Mouse (Mus musculus) common myeloid progenitor, adult 5-6 weeks (primary cell): ENCODE measurements around the gene Catsperd. TPM values are rescaled to one million over a fixed set of nuclear protein-coding genes. Genes with fewer than 3 reads are reported as not detected.
"Not testable (repeated sequence)": the region's sequence is repeated elsewhere in the genome, so short reads cannot be mapped to it uniquely, and the experiment has no call there.

Source experiments
- ATAC-seq: replicated peaks from 2 replicates; pipeline ENCODE4 v1.8.0; 2016; ENCODE audit warnings: low read depth, mild to moderate bottlenecking, moderate TSS enrichment, inconsistent platforms; ENCODE audit not compliant: poor library complexity, severe bottlenecking
- total RNA-seq: library from RNA; stranded (forward); fragments of 200-1000, 187-1606 nt; gene quantifications from 2 replicates; pipeline ENCODE4 v1.2.3, GENCODE M21; 2017

Gene Catsperd
- total RNA-seq, 1 experiment from 2014 or later = not detected

DNA sequence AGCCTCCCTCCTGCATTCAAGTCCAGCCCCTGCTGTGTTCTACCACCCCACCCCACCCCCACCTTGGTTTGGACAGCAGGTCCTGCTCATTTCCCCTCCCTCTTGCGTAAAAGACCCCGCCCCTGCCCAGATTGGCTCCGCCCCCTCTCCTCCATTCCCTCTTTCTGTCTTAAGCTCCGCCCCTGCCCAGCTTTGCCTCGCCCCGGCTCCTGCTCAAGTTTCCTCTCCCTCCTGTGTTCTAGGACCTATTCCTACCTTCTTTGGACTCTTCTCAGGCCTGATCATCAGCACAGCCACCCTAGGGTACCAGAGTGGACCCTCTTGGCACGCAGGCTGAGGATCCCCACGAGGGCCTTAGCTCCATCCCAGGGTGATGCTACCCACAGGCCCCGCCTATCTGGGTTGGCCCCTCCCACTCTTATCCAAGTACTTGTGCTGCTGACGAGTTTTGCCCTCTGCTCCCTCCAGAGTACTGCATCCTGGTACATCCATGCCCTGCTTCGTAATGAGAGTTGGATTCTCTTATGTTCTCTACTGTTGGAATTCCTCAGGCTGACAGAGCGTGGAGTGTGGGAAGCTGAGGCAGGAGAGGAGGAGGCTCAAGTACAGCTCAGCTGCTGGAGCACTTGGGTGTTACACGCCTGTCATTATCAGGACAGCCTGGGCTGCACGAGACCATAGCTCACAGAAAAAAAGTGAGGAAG, 15.9 kb upstream of the Catsperd start:
- peak; percentile 13; the same call in 1 of the 2 replicates for ATAC-seq

DNA sequence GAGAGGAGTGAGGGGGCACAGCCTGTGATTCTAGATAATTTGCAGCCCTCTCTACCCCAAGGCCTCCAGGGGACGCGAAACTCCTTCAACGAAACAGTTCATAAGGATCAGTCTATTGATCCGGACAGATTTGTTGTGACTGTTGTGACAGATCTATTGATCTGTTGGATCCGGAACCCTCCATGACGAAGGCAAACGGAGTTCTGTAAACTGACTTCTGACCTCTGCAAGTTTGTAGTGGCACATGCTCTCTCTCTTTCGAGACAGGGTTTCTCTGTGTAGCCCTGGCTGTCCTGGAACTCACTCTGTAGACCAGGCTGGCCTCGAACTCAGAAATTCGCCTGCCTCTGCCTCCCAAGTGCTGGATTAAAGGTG, 15.4 kb upstream of the Catsperd start:
- not testable (repeated sequence) for ATAC-seq

DNA sequence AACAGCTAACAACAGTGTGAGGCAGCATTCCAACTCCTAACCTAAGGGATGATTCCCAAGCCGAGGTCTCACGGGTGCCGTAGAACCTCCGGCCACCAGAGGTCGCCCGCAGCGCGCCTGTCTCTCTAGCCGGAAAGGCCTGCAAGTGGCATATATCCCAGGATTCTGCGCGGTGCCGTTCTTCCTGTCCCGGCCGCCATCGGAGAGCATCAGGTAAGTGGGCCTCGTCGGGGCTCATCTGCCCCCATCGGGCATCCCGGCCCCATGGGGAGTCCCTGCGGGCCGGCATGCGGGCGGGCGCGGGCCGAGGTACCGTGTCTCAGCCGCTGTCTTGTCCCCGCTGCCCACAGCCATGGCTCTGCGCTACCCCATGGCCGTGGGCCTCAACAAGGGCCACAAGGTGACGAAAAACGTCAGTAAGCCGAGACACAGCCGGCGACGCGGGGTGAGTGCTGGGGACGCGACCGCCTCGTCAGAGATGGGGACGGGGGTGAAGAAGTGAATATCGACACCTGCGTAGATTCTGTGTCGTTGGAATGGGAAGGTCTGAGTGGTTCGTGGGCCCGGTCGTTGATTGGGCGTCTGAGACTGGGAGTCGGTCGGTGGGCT, 14.6 kb upstream of the Catsperd start, which contains the start of gene Rpl36:
Gene Rpl36, plus strand, starts transcription at position 181 of the 609 bp plus-strand sequence.
- peak; percentile 54 for ATAC-seq

DNA sequence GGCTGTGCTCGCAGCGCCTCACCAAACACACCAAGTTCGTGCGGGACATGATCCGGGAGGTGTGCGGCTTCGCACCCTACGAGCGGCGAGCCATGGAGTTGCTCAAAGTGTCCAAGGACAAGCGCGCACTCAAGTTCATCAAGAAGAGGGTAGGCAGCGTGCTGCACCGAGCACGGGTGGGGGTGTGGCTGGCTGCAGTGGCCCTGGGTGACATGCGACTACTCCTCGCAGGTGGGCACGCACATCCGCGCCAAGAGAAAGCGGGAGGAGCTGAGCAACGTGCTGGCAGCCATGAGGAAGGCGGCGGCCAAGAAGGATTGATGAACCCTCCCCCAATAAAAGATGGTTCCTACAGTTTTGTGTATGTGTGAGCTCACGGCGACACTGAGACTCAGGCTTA, 14.1 kb upstream of the Catsperd start:
- ATAC-seq = not testable (repeated sequence)

DNA sequence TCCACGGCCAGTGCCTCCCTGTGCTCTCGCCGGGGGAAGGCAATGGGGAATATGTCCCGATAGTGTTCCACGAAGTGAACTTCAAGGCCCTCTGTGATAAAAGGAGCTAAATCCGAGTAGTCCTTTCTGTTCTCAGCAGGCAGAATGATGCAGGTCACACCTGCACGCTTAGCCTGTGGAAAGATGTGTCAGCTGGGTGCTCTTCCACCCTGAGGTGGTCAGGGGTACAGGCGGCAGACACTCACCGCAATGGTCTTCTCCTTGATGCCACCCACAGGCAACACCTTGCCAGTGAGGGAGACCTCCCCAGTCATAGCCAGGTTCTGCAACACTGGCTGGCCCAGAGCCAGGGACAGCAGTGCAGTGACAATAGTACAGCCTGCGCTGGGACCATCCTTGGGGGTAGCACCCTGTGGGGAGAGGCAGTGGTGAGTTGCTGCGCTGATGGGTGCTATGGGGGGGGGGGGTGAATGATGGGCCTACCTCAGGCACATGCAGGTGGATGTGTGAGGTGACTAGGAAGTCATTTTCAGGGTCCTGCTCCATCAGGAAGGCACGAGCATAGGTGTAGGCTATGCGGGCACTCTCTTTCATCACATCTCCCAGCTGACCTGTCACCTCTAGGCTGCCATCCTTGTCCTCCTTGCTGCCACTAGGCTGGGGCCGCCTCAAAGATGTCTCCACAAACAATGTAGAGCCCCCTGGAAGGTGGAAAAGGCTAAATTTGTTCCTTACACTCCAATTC, 13.4 kb upstream of the Catsperd start:
- no peak for ATAC-seq

DNA sequence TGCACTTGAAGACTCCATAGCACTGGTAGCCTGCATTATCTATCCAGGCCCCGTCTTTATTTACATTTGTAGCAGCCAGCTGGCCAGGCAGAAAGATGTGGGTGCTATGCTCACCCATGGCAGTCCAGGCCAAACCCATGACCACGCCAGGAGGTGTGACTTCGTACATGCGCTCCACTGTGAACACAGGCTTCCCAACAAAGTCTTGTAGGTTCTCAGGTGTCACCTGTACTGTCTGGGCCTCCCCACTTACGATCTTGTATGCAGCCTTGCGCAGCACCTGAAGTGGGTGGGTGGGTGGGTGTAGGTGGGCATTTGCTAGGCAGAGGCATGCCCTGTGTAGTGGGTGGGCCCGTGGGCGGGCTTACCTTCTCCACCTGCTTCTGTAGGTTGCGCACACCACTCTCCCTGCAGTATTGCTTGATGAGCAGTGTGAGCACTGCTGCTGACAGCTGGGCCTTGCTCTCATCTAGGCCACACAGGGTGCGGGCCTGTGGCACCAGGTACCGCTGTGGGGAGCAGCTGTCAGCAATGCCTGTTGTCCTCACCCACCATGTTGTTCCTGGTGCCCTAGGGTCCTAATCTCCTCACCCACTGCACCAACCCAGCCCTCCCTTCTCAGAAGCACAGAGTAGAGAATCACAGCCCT, 12.7 kb upstream of the Catsperd start:
- ATAC-seq = no peak

DNA sequence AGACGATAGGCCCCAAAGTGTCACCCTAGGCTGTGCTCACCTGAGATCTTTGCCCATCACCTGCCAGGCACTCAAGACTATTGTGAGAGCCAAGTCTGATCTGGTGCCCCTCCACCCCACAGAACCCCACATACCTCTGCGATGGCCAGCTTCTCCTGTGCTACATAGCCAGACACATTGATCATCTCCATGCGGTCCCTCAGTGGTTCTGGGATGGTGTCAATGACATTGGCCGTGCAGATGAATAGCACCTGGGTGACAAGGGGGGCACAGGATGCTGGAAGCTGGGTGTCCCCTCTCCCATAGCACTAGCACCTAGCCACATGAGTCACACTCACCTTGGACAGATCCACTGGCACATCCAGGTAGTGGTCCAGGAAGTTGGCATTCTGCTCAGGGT, 12.2 kb upstream of the Catsperd start:
- ATAC-seq = no peak

DNA sequence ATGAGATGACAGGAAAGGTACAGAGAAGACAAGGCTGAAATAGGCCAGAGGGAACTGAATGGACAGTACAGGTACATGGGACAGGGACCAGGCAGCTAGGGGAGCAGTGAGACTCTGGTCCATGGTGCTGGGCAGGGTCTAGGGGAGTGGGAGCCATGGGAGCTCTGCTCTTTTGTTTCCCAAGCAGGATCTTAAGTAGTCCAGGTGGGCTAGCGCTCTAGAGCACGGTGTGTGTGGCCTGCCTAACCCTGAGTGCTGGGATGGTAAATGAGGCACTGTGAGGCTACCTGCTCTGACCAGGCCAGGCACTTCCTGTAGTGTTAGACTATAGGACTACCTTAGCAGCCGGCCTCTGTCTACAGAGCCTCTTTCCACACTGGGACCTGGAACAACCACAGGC, 11.2 kb upstream of the Catsperd start:
- ATAC-seq = no peak

DNA sequence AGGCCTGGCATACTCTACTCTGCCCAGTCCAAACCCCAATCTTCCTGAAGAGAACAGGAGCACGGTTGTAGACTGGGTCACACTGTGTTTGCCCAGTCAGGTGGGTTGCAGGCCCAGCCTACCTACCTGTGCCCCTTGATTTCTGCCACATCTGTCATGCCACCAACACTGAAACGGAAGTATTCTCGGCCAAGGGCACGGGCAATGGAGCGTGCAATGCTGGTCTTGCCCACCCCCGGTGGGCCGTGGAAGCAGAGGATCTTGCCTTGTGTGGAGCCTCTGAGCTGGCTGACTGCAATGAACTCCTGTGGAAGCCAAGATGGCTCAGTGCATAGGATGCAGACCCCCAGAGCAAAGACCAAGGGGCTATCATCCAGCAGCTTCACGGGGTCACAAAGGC, 10.3 kb upstream of the Catsperd start:
- no peak for ATAC-seq

DNA sequence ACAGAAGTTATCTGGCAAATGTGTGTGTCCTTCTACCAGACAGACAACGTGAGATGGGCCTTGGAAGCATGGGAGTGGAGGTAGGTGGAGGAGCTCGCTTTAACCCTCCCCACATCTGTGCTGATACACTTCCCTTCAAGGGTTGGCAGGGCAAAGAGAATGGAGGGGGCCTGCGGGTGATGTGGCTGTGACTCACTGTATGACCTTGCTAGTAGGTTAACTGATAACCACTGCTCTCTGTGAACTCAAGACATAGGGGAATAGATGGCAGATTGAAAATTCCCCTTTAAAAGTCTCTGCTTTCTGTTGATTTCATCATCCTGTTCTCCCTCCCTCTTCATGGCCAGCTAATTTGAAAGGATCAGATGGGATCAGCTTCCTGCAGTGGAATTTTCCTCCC, 2.4 kb upstream of the Catsperd start:
- no peak for ATAC-seq

DNA sequence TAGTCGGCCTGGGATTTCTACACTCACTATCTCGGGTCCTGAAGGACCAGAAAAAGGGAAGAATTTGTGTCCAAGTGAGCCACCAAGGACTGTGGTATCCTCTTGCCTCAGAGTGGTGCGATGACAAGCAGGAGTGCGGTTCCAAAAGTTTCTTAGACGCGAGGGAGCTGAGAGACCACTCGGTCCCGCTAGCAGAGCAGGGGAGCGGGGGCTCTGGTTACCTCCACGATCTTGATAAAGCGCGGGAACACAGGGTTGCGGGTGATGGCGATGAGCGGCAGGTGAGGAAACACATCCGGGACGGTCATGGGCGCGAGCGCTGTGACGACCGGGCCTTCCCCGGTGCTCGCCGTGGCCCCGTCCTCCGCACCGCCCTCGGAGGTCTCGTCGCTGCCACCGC, 1.7 kb upstream of the Catsperd start:
- 0 out of 2 replicates have a peak, but pooled peaks have one; percentile 9 for ATAC-seq

DNA sequence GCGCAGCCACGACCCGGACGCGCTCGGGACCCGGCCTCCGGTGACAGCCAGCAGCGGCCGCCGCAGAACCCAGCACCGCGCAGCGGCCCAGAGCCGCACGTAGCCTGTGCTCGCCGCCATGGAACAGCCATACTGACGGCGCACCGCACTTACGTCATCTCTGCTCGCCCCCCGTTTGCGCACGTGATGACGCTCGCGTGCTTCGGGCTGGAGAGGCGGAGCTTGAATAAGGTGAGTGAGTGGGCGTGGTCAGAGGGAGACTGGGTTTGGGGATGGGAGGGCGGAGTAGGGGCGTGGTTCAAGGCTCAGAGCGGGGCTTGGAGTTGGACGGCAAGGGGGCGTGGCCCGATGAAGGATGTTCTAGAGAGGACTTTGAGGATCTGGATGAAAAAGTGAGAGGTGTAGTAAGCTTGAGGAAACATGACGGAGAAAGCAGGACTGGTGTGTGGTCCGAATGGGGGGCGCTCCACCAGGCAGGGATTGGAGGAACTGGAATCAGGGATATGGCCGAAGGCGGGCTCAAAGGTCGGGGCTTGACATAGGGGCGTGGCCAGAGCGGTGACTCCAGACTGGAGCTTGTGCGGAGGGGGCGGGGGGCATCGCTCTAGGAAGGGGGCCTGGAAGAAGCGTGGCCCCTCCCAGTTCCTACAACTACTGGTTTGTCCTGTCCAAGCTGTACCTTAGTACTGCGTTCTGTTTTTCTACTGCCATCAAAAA, 1.0 kb upstream of the Catsperd start, which contains the start of gene Lonp1:
Gene Lonp1, minus strand, starts transcription at position 134 of the 717 bp plus-strand sequence.
- peak; percentile 92 for ATAC-seq

DNA sequence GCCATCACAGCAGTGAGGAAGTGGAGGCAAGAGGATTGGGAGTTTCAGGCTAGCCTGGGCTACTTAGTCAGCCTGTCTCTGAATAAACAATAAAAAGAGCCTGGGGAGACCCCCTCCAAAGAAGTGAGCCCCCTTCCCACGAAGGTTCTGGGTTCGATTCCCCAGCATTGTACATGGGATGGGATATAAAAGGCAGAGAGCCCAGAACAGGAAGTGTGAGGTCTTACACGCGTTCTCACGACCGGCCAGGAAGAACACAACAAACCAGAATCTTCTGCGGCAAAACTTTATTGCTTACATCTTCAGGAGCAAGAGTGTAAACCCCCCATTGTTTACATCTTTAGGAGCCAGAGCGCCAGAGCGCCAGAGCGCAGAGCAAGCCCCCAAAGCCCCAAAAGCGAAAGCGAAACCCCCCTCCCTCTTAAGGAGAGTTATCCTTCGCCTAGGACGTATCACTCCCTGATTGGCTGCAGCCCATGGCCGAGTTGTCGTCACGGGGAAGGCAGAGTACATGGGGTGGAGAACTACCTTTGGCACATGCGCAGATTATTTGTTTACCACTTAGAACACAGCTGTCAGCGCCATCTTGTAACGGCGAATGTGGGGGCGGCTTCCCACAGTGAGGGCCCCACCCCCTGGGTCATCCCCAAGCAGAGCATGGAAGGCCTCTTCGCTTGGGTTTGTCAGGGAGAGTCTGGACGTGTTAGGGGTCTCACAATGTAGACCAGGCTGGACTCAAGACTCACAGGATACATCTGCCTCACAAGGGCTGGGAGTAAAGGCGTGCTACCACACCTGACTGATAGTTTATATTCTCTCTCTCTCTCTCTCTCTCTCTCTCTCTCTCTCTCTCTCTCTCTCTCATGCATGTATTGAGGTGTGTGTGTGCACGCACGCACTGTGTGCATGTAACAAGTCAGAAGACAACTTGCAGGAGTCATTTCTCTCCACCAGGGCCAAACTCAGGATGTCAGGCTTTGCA, 2.1 kb downstream of the Catsperd start:
- ATAC-seq = not testable (repeated sequence)

DNA sequence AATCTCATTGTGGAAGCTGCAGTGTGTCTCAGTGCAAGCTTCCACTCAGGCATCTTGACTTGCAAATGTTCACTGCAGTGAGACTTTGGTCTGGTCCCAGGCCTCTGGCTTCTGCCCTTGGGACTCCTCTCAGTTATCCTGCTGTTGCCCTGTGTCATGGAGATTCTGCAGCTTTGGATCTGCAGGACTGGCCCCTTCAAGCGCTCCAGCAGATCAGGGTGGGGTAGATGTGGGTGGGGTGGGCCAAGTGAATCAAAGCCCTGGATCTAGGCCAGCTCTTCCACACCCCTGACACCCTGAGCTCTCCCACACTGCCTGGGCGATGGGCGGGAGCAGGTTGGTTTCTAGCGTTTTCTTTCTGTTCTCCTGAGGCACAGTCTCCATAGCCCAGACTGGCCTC, 3.9 kb downstream of the Catsperd start:
- ATAC-seq = no peak

DNA sequence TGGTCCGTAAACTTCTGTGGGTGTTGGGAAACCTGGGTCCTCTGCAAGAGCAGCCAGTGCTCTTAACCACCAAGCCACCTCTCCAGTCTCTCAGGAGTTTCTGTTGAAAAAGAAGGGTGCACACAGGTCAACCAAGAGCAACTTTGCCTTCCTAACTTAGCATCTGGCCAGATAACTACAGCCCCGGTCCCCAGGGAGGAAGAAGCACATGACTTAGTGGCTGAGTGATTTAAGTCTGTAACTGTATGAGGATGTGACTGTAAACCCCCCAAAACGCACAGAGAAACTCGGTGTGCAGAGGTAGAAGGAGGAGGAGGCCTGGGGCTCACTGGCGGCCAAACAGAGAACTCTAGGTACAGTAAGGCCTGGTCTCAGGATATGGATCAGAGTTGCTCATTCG, 6.1 kb downstream of the Catsperd start:
- no peak for ATAC-seq

DNA sequence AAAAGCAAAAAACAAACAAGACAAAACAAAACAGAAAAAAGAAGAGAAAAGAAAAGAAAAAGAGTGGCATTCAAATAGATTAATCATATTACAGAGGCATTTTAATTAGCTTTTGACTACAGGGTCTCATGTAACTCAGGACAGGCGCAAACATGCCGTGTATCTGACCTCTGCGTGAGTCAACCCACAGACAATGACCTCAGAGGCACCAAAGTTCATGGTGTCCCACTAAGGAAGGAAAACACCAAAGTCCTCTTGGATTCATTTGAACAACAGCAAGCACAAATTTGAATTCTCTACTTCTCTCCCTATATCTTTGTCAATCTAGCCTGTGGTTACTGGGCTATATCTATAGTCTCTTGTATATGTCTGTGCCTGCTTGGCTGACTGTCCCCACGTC, 15.3 kb downstream of the Catsperd start:
- ATAC-seq = no peak

DNA sequence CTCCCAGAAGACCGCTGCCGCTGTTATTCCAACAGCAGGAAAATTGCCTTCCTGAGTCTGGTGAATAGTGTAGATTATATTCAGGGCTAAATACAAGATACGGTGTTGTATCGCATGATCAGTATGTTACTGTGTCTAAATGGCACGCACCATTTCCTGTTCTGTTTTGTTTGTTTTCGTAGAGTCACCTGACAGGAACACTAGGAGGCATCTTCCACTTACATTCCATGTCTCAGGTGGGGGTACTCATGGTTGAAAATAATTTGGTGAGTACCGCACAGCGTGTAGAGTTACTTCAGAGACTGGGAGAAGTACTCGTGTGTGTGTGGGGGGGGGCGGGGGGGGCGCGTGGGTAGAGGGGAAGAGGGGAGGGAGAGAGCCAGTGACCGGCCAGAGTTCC, 19.6 kb downstream of the Catsperd start:
- no peak for ATAC-seq

DNA sequence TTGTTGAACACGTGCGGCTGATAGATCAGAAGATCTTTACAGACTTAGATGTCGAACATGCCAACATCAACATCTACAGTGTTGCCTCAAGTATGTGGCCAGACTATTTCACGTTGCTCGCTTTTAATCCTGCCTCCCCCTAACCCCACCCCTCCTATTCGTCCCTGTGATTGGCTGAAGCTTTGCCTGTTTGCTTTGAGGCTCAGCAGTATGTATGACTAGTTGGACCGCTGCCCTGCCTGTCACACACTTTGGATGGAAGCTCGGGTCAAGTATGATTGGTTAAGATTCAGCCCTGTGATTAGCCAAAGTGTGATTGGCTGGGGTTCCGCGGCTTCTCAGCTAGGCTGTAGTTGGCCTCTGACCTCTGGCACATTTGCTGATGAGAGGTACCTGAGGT, 23.9 kb downstream of the Catsperd start:
- no peak for ATAC-seq

DNA sequence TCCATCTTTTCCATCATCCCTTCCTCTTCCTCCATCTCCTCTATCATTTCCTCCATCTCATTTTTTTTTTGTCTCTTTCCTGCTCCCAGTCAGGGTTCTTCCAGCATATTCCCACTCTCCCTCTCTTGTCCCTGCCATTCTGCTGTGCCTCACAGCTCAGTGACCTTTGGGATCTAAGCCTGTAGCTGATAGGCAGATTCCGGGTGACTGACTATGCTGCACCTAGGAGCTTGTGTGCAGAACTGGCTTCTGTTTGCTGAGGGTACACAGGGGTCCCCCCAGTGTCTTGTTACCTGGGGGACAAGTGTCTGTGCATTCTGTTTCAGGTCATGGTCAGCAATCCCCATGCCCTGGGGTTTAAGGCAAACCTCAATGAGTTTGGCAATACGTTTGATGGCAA, 26.8 kb downstream of the Catsperd start:
- ATAC-seq = no peak
